Mouse (Mus musculus) kidney, postnatal 0 days (tissue): ENCODE results near the gene Tpk1. TPM values are rescaled to one million over a fixed set of nuclear protein-coding genes. Genes with fewer than 3 reads are reported as not detected.

Experiments
- ATAC-seq: fragments of 200-750 bp; cut with Nextera tagmentation; replicated peaks from 2 replicates; pipeline ENCODE4 v1.8.0; 2017; ENCODE audit warnings: low read depth, moderate number of reproducible peaks, moderate TSS enrichment, moderate library complexity; ENCODE audit not compliant: low FRiP score
- DNase-seq: peaks from one replicate; pipeline ENCODE4 v3.0.0-alpha.2; 2016; ENCODE audit warnings: low spot score
- H3K27ac ChIP-seq: fragments of 300-500 bp; sonication (generic); 2 replicates; pipeline ENCODE4 v1.5.1; 2014; ENCODE audit warnings: mild to moderate bottlenecking
- H3K27me3 ChIP-seq: fragments of 300-500 bp; sonication (generic); 2 replicates; pipeline ENCODE4 v1.6.1; 2014; ENCODE audit warnings: low read length, mixed read lengths; ENCODE audit not compliant: insufficient read depth
- H3K36me3 ChIP-seq: fragments of 300-500 bp; sonication (generic); 2 replicates; pipeline ENCODE4 v1.6.1; 2014; ENCODE audit warnings: low read length, mixed read lengths; ENCODE audit not compliant: insufficient read depth
- H3K4me1 ChIP-seq: fragments of 300-500 bp; sonication (generic); replicated peaks from 2 replicates; pipeline ENCODE4 v1.6.1; 2014; ENCODE audit warnings: antibody characterized with exemption, low read length, mixed read lengths; ENCODE audit not compliant: insufficient read depth
- H3K4me2 ChIP-seq: fragments of 300-500 bp; sonication (generic); 2 replicates; pipeline ENCODE4 v1.6.1; 2014; ENCODE audit warnings: mild to moderate bottlenecking, low read length, moderate library complexity, mixed read lengths
- H3K4me3 ChIP-seq: fragments of 300-500 bp; sonication (generic); replicated peaks from 2 replicates; pipeline ENCODE4 v1.5.1; 2014; ENCODE audit warnings: low read depth, low read length
- H3K9ac ChIP-seq: fragments of 300-500 bp; sonication (generic); 2 replicates; pipeline ENCODE4 v1.6.1; 2014; ENCODE audit warnings: low read depth, low read length
- H3K9me3 ChIP-seq: fragments of 300-500 bp; sonication (generic); replicated peaks from 2 replicates; pipeline ENCODE4 v1.6.1; 2016; ENCODE audit warnings: low read length, inconsistent platforms, mixed read lengths
- CTCF ChIP-seq: IDR thresholded peaks from 2 replicates; pipeline ENCODE4 v1.5.1; 2016; ENCODE audit warnings: antibody characterized with exemption, low read depth, mild to moderate bottlenecking, moderate library complexity
- WGBS: fragments of 180-500 bp; shearing (Covaris S2); extraction: QIAGEN DNeasy Blood & Tissue Kit; methylation state at CpG from one replicate; pipeline ENCODE4 v1.1.7; 2014; 5-methylcytosine and 5-hydroxymethylcytosine counted together
- polyA plus RNA-seq: library from polyadenylated mRNA; unstranded; fragments of >200 nt; fragmentation: Nextera tagmentation; extraction: Ambion mirVana; gene quantifications from 2 replicates; pipeline ENCODE4 v1.2.1, GENCODE M21; 2015

Gene Tpk1
- polyA plus RNA-seq, 1 experiment from 2014 or later, result 29.5 TPM

DNA sequence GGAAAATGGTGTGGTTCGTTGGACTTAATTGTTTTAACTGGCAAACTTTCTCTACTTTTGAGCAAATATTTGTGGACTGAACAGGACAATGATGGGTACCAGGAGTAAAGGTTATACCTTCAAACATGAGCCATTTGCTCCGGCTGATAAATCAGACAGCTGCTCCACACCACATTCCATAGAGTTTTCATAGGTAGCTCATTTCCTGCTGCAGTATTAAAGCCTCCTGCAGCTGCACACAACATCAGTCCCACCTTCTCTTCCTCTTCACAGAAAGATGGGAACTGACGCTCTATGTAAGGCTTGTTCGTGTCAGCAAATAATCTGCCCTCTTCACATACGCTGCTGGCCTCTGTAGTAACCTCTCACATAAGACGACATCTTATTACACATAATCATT, 22.4 kb downstream of the Tpk1 start:
- DNase-seq (no peak), ATAC-seq (no peak)
- no peak overlapping the region for H3K4me2 ChIP-seq
- no peaks in the 10 kb centered on the region for H3K27me3 ChIP-seq
- H3K9ac ChIP-seq, result no peak overlapping the region
- H3K36me3 ChIP-seq, result no peaks in the 10 kb centered on the region
- 74% methylated on average over 6 of the region's 6 CpGs for whole genome bisulfite sequencing
- H3K9me3 ChIP-seq, result no peaks in the 10 kb centered on the region
- no peaks in the 10 kb centered on the region for H3K4me1 ChIP-seq
- no peak overlapping the region for H3K27ac ChIP-seq
- TF ChIP-seq CTCF, result no peak
- no peak overlapping the region for H3K4me3 ChIP-seq

DNA sequence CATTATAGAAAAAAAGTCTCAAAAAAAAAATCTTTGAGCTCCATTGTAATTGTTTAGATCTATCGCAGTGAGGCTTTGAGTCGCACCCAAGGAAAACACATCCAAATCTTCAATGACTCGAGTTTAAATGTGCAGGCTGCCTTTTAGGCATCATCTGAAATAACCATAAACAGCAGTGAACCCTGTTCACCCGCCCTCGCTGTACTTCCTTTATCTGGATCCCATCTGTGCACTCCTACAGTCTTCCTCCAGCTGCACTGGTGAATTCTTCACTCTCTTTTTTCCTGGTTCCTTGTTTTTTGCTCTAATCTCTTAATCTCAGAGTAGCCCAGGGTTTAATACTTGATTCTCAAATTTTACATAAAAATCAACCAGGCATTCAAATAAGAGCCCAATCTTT, 23.7 kb downstream of the Tpk1 start:
- no peaks in the 10 kb centered on the region for H3K4me1 ChIP-seq
- TF ChIP-seq CTCF, result no peak
- no peak overlapping the region for H3K4me3 ChIP-seq
- no peak overlapping the region for H3K4me2 ChIP-seq
- 30% methylated on average over 5 of the region's 5 CpGs for WGBS
- H3K27ac ChIP-seq, result no peak overlapping the region
- no peaks in the 10 kb centered on the region for H3K27me3 ChIP-seq
- DNase-seq (peak; percentile 56), ATAC-seq (no peak)
- H3K36me3 ChIP-seq, result no peaks in the 10 kb centered on the region
- no peak overlapping the region for H3K9ac ChIP-seq
- no peaks in the 10 kb centered on the region for H3K9me3 ChIP-seq

DNA sequence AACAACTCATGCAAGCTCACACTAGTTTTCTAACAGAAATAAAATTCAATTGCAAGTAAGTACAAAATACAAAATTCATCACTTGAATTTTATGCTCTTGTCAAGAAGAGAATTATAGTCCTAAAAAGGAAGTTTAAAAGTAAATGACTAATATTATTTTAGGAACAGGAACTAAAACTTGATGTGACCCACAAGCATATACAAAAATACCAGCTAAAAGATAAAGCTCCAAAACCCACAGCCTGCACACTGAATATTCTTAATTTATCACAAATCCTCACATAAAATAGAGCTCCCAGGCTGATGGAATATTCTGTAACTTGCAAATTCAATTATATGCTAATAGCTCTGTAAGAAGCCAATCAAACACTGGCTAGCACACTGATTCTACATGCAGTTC, 25.5 kb downstream of the Tpk1 start:
- Histone ChIP-seq H3K27ac (no peak overlapping the region), H3K9me3 (no peaks in the 10 kb centered on the region), H3K36me3 (no peaks in the 10 kb centered on the region), H3K4me1 (no peaks in the 10 kb centered on the region), H3K4me2 (no peak overlapping the region), H3K27me3 (no peaks in the 10 kb centered on the region), H3K9ac (no peak overlapping the region), H3K4me3 (no peak overlapping the region)
- no peak for ATAC-seq
- TF ChIP-seq CTCF, result no peak
- peak; percentile 38 for DNase-seq

DNA sequence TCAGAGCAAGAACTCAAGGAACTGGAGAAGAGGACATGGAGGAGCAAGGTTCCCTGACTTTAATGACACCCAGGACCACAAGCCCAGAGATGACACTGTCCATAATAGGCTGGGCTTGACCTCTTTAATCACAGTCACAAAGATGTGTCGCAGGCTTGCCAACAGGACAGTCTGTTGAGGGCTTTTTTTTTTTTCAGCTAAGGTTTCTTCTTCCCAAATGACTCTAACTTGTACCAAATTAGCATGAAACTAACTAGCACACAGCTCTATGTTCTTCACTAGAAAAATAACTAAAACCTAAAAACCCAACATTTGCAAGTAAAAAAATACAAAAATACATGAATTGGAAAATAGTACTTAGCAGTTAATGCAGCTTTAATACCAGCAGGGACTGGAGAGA, 27.2 kb downstream of the Tpk1 start:
- DNase-seq (no peak), ATAC-seq (no peak)
- Histone ChIP-seq H3K27me3 (no peaks in the 10 kb centered on the region), H3K4me1 (no peaks in the 10 kb centered on the region), H3K9ac (no peak overlapping the region), H3K9me3 (no peaks in the 10 kb centered on the region), H3K27ac (no peak overlapping the region), H3K4me3 (no peak overlapping the region), H3K36me3 (no peaks in the 10 kb centered on the region), H3K4me2 (no peak overlapping the region)
- WGBS, result 79% methylated on average over 1 of the region's 1 CpGs
- no peak for TF ChIP-seq CTCF

DNA sequence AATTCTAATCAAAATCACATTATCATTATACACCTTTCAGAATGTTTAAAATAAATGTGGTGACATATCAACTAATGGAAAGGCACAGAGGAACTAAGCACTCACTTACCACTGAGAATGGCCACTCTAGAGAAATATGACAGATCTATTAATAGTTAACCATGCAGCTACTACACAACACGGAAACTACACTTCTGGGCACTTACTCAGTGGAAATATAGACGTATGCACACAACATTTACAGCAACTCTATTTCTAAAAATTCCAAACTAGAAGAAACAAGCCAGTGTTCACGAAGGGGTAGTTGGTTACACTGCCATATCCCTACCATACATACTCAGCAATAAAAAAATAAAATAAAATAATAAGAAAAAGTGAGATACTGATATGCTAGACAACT, 28.0 kb downstream of the Tpk1 start:
- TF ChIP-seq CTCF, result no peak
- H3K36me3 ChIP-seq, result no peaks in the 10 kb centered on the region
- 72% methylated on average over 3 of the region's 3 CpGs for WGBS
- no peak overlapping the region for H3K4me2 ChIP-seq
- DNase-seq (no peak), ATAC-seq (no peak)
- H3K4me3 ChIP-seq, result no peak overlapping the region
- H3K27me3 ChIP-seq, result no peaks in the 10 kb centered on the region
- H3K9me3 ChIP-seq, result no peaks in the 10 kb centered on the region
- H3K9ac ChIP-seq, result no peak overlapping the region
- H3K27ac ChIP-seq, result no peak overlapping the region
- no peaks in the 10 kb centered on the region for H3K4me1 ChIP-seq

DNA sequence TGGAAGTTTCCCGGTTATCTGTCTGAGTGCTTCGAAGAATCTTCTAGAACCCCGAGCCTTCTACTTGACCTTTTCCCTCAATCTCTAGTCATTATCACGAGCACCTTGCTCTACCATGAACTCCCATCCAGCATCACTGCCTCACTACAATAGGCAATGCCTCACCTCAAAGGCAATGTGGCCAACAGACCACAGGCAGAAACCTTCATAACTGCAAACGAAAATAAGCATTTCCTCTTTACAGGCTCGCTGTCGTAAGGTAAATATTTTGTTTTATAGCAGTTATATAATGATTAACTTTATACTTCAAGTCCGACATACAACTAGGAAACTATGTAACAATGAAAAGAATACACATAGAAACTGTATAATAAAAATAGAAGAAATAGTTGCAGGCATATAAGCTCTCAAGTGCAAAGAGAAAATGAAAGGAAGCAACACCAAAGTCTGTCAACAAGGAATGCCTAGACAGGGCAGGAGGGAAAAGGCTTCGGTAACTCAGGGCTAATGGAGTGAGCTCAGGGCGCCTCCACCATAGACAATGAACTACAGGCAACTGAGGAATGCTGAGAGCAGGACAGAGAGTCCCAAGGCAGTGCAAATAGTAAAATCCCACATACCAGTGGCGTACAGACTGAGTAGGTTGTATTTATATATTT, 29.0 kb downstream of the Tpk1 start:
- Histone ChIP-seq H3K27me3 (no peaks in the 10 kb centered on the region), H3K27ac (no peak overlapping the region), H3K9ac (no peak overlapping the region), H3K4me2 (peak overlapping the region; percentile 21; the same call in 1 of the 2 replicates), H3K4me3 (no peak overlapping the region), H3K9me3 (no peaks in the 10 kb centered on the region), H3K36me3 (no peaks in the 10 kb centered on the region), H3K4me1 (no peaks in the 10 kb centered on the region)
- TF ChIP-seq CTCF, result no peak
- ATAC-seq (no peak), DNase-seq (peak; percentile 37)
- 73% methylated on average over 11 of the region's 11 CpGs for WGBS

DNA sequence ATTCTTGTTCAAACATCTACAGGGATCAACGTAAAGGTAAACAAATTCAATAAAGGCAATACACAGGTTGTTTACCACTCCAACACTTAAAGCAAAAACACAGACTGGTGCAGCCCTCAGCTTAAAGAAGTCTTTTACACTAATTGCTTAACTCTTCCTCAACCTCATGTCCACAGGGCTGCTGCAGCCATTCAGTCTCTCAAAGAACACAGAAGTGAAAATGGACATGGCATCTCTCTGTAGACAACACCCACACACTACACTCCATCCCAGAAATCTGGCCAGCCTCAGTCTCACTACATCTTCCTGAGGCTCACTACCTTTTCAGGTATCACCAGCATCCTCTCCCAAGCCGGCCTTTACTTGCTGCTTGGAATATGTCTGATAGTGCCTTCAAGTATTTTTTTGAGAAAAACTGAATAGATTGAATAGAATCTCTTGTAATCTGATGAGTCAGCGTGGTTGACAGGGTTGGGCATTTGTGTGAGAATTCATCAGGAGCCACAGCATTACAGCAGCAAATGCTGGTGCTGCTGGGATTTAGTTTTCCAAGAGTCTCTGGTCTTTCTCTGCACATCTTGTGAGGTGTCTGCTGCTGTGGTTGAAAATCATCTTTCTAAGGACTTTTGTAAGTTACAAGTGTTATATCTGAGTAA, 32.6 kb downstream of the Tpk1 start:
- no peaks in the 10 kb centered on the region for H3K4me1 ChIP-seq
- H3K4me2 ChIP-seq, result no peak overlapping the region
- no peak overlapping the region for H3K27ac ChIP-seq
- H3K9ac ChIP-seq, result no peak overlapping the region
- no peaks in the 10 kb centered on the region for H3K9me3 ChIP-seq
- H3K4me3 ChIP-seq, result no peak overlapping the region
- 90% methylated on average over 3 of the region's 3 CpGs for WGBS
- ATAC-seq (no peak), DNase-seq (no peak)
- no peak for TF ChIP-seq CTCF
- no peaks in the 10 kb centered on the region for H3K36me3 ChIP-seq
- no peaks in the 10 kb centered on the region for H3K27me3 ChIP-seq
